Mouse (Mus musculus): ENCODE results near the gene Oit1.

DNA sequence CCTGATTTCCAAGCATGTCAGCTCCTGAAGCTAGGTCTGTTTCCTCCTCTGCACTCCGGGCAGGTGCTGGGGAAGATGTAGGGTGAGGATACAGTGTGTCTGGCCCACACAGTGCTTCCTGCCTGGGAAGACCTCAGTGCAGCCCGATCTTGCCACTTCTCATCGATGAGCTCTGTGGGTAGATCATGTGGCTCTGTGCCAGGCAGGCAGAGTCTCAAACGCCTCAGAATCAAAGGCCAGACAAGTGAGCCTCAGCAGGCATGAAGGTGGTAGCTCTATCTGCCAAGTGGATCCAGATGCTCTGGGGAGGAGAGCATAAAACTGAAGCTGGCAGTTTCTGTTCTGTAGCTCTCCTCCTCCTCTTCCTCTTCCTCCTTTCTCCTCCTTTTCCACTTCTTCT, 38.3 kb downstream of the Oit1 start:
- no peak for TF ChIP-seq GATA1 (IDR thresholded peaks at IDR 0.05; ENCODE audit: low read length)
- no peak for TF ChIP-seq TAL1 (IDR thresholded peaks at IDR 0.05; ENCODE audit: low read length)
